Mouse (Mus musculus) left cerebral cortex, postnatal 14 days (tissue): ENCODE measurements around the gene Cnpy3. TPM values are rescaled to one million over a fixed set of nuclear protein-coding genes. Genes with fewer than 3 reads are reported as not detected.
"Not testable (repeated sequence)": the region's sequence is repeated elsewhere in the genome, so short reads cannot be mapped to it uniquely, and the experiment has no call there.

Source experiments
- DNase-seq, 2 experiments: peaks; one replicate each; pipeline ENCODE4 v3.0.0; 2021 to 2022; ENCODE audit warnings: low spot score in 2 of 2, mixed read lengths in 1 of 2
- intact Hi-C: fragments of 180-260 bp; cut with DNase I; formaldehyde crosslinking; loops from one replicate; pipeline ENCODE4 v1.15.1; 2025
- total RNA-seq, 2 experiments: library from RNA; stranded (reverse); gene quantifications; 2 replicates each; pipeline ENCODE4 v1.2.3; 2021

Cnpy3 gene
- total RNA-seq, 2 experiments from 2014 or later, result 53.4 to 54.5 TPM

- intact Hi-C loops, result no loop called here
- DNase-seq, result no peak
These were observed 19.0 kb upstream of the Cnpy3 start for GRCm38 (mm10) chr17:46771025-46771424.

GRCm38 (mm10) chr17:46770546-46770945 is 18.5 kb upstream of the Cnpy3 start:
- DNase-seq, result no peak
- intact Hi-C loops, result no loop called here

GRCm38 (mm10) chr17:46767868-46768267 is 15.9 kb upstream of the Cnpy3 start:
- no peak for DNase-seq
- intact Hi-C loops, result no loop called here

GRCm38 (mm10) chr17:46764916-46765315 is 12.9 kb upstream of the Cnpy3 start:
- intact Hi-C loops, result not testable (repeated sequence)

GRCm38 (mm10) chr17:46763544-46763943 is 11.5 kb upstream of the Cnpy3 start, which contains the start of gene Ptcra:
Gene Ptcra (minus strand): TSS chr17:46763712.
- intact Hi-C loops, result no loop called here

More at GRCm38 (mm10) chr17:46764916-46765315, 12.9 kb upstream of the Cnpy3 start:
- peak; percentile 39 to 71 for DNase-seq

GRCm38 (mm10) chr17:46758753-46759152 is 6.7 kb upstream of the Cnpy3 start:
- DNase-seq, result peak in 1 of 2 experiments; percentile 41
- intact Hi-C loops, result no loop called here

More at GRCm38 (mm10) chr17:46763544-46763943, 11.5 kb upstream of the Cnpy3 start, which contains the start of gene Ptcra:
- DNase-seq, result no peak

- intact Hi-C loops, result no loop called here
- DNase-seq, result peak; percentile 50 to 76
These were observed 789 bp downstream of the Cnpy3 start for GRCm38 (mm10) chr17:46751056-46751793.

- DNase-seq, result no peak
- intact Hi-C loops, result no loop called here
These were observed 1.4 kb downstream of the Cnpy3 start for GRCm38 (mm10) chr17:46750580-46750979.

- intact Hi-C loops, result no loop called here
- DNase-seq, result no peak
These were observed 2.7 kb downstream of the Cnpy3 start for GRCm38 (mm10) chr17:46749282-46749681.

GRCm38 (mm10) chr17:46747806-46748205 is 4.2 kb downstream of the Cnpy3 start:
- no peak for DNase-seq
- intact Hi-C loops, result no loop called here

GRCm38 (mm10) chr17:46747234-46747633 is 4.8 kb downstream of the Cnpy3 start:
- DNase-seq, result no peak
- intact Hi-C loops, result no loop called here

- intact Hi-C loops, result no loop called here
- DNase-seq, result no peak
These were observed 6.5 kb downstream of the Cnpy3 start for GRCm38 (mm10) chr17:46745506-46745905.

GRCm38 (mm10) chr17:46742986-46743385 is 9.0 kb downstream of the Cnpy3 start:
- intact Hi-C loops, result no loop called here
- no peak for DNase-seq

GRCm38 (mm10) chr17:46741305-46741704 is 10.7 kb downstream of the Cnpy3 start:
- intact Hi-C loops, result no loop called here
- DNase-seq, result no peak

GRCm38 (mm10) chr17:46736160-46736559 is 15.9 kb downstream of the Cnpy3 start:
- intact Hi-C loops, result no loop called here
- peak; percentile 26 to 47 for DNase-seq

GRCm38 (mm10) chr17:46735287-46735686 is 16.7 kb downstream of the Cnpy3 start:
- no peak for DNase-seq
- intact Hi-C loops, result no loop called here

- intact Hi-C loops, result no loop called here
- DNase-seq, result no peak
These were observed 18.0 kb downstream of the Cnpy3 start for GRCm38 (mm10) chr17:46734055-46734454.

- DNase-seq, result no peak
- intact Hi-C loops, result no loop called here
These were observed 23.1 kb downstream of the Cnpy3 start, which contains the start of gene Gnmt for GRCm38 (mm10) chr17:46728904-46729318. Gene Gnmt (minus strand): TSS chr17:46729168.

- DNase-seq, result no peak
These were observed 23.5 kb downstream of the Cnpy3 start for GRCm38 (mm10) chr17:46728496-46728895.

GRCm38 (mm10) chr17:46728021-46728420 is 24.0 kb downstream of the Cnpy3 start:
- intact Hi-C loops, result no loop called here
- DNase-seq, result no peak

More at GRCm38 (mm10) chr17:46728496-46728895, 23.5 kb downstream of the Cnpy3 start:
- intact Hi-C loops, result no loop called here

- DNase-seq, result no peak
- intact Hi-C loops, result no loop called here
These were observed 24.7 kb downstream of the Cnpy3 start for GRCm38 (mm10) chr17:46727271-46727670.
